Mouse (Mus musculus) MEL (cell line): ENCODE results near the gene Mgat5.

ENCODE experiments used
- CTCF ChIP-seq, 3 experiments: IDR thresholded peaks in 2 of 3; conservative IDR thresholded peaks in 1 of 3; 2 replicates each; pipeline ENCODE4 v1.5.1; 2011 to 2012; ENCODE audit warnings: low read length in 3 of 3, low read depth in 2 of 3, mild to moderate bottlenecking in 2 of 3, improper control_type of control experiment in 1 of 3, inconsistent platforms in 1 of 3, mixed read lengths in 1 of 3, moderate library complexity in 1 of 3; ENCODE audit not compliant: control insufficient read depth in 1 of 3, insufficient read depth in 1 of 3, poor library complexity in 1 of 3, severe bottlenecking in 1 of 3
- EP300 ChIP-seq, 2 experiments: IDR thresholded peaks; 2 replicates each; pipeline ENCODE4 v1.6.1; 2011; ENCODE audit warnings: improper control_type of control experiment in 2 of 2, low read length in 2 of 2, low read depth in 1 of 2, mild to moderate bottlenecking in 1 of 2
- GATA1 ChIP-seq: IDR thresholded peaks from 2 replicates; pipeline ENCODE4 v1.6.1; 2011; ENCODE audit warnings: low read depth, low read length, improper control_type of control experiment
- MEF2A ChIP-seq: IDR thresholded peaks from 2 replicates; pipeline ENCODE4 v1.6.1; 2014; ENCODE audit warnings: low read depth, mild to moderate bottlenecking, inconsistent platforms, low read length, improper control_type of control experiment; ENCODE audit not compliant: poor library complexity, insufficient replicate concordance, severe bottlenecking; ENCODE audit errors: extremely low read depth
- NELFE ChIP-seq: IDR thresholded peaks from 2 replicates; pipeline ENCODE4 v1.6.1; 2011; ENCODE audit warnings: low read depth, low read length, improper control_type of control experiment
- POLR2A ChIP-seq, 2 experiments: IDR thresholded peaks; 2 replicates each; pipeline ENCODE4 v1.6.1; 2011 to 2012; ENCODE audit warnings: low read length in 2 of 2, mild to moderate bottlenecking in 2 of 2, control low read depth in 1 of 2, improper control_type of control experiment in 1 of 2, low read depth in 1 of 2, moderate library complexity in 1 of 2; ENCODE audit not compliant: control insufficient read depth in 1 of 2, insufficient read depth in 1 of 2, poor library complexity in 1 of 2
- POLR2AphosphoS5 ChIP-seq: IDR thresholded peaks from 2 replicates; pipeline ENCODE4 v1.6.1; 2012; ENCODE audit warnings: low read depth, borderline replicate concordance, mild to moderate bottlenecking, inconsistent platforms, low read length, moderate library complexity, mixed read lengths
- RCOR1 ChIP-seq: IDR thresholded peaks from 2 replicates; pipeline ENCODE4 v1.6.1; 2012; ENCODE audit warnings: low read depth, mild to moderate bottlenecking, inconsistent platforms, low read length, improper control_type of control experiment

GRCm38 (mm10) chr1:127233191-127233651 is 28.4 kb downstream of the Mgat5 start:
- TF ChIP-seq POLR2A (IDR thresholded peaks at IDR 0.05; ENCODE audit: control insufficient read depth in 1 of 2, insufficient read depth in 1 of 2, low read depth in 1 of 2, low read length in 2 of 2, poor library complexity in 1 of 2) (no peak), CTCF (IDR thresholded peaks at IDR 0.05 in 2 of 3, conservative IDR thresholded peaks at IDR 0.05 in 1 of 3; ENCODE audit: control insufficient read depth in 1 of 3, insufficient read depth in 1 of 3, low read depth in 2 of 3, low read length in 3 of 3, poor library complexity in 1 of 3, severe bottlenecking in 1 of 3) (no peak), POLR2AphosphoS5 (no peak), NELFE (no peak), GATA1 (peak; percentile 38; the same call in 1 of the 2 replicates), EP300 (IDR thresholded peaks at IDR 0.05; ENCODE audit: low read depth in 1 of 2, low read length in 2 of 2) (peak; percentile 8 to 43; a peak in 1 of 4 replicates), RCOR1 (no peak), MEF2A (no peak)
